Mouse (Mus musculus): ENCODE data around the gene Rps24. TPM values are rescaled to one million over a fixed set of nuclear protein-coding genes. Genes with fewer than 3 reads are reported as not detected.
A peak's percentile ranks its signal among the peaks of the same experiment; 100 is the strongest.

Gene Rps24
- polyA plus RNA-seq, 1 experiment from 2014 or later, result 613 TPM

GRCm38 (mm10) chr14:24508070-24508773 lies 21.3 kb downstream of the Rps24 start:
- ATAC-seq (no peak), DNase-seq (no peak)
- no peak overlapping the region for H3K4me2 ChIP-seq (ENCODE audit: low read depth, low read length)
- no peak overlapping the region for H3K9ac ChIP-seq (replicated peaks)
- no peak overlapping the region for H3K4me3 ChIP-seq (ENCODE audit: low read depth, low read length)
- 23% methylated on average over 18 of the region's 18 CpGs for WGBS (ENCODE audit: insufficient replicate concordance)
- H3K27ac ChIP-seq (ENCODE audit: low read depth), result no peak overlapping the region
- no peaks in the 10 kb centered on the region for H3K4me1 ChIP-seq (ENCODE audit: insufficient read depth)
- peaks cover 3% of the 10 kb centered on the region; the same call in 1 of the 2 replicates for H3K9me3 ChIP-seq (ENCODE audit: low read length)
- H3K36me3 ChIP-seq (replicated peaks; ENCODE audit: insufficient read depth, low read length), result no peaks in the 10 kb centered on the region
- H3K27me3 ChIP-seq (ENCODE audit: insufficient read depth, low read length), result 0 out of 2 replicates have a peak, but pooled peaks cover 3% of the 10 kb centered on the region
- TF ChIP-seq CTCF (IDR thresholded peaks at IDR 0.05; ENCODE audit: low read depth) (no peak), EP300 (IDR thresholded peaks at IDR 0.05; ENCODE audit: low read depth) (no peak)

- H3K9ac ChIP-seq (replicated peaks), result no peak overlapping the region
- H3K9me3 ChIP-seq (ENCODE audit: low read length), result peaks cover 3% of the 10 kb centered on the region; the same call in 1 of the 2 replicates
- WGBS (ENCODE audit: insufficient replicate concordance), result 48% methylated on average over 5 of the region's 5 CpGs
- DNase-seq (no peak), ATAC-seq (no peak)
- H3K4me2 ChIP-seq (ENCODE audit: low read depth, low read length), result no peak overlapping the region
- H3K4me1 ChIP-seq (ENCODE audit: insufficient read depth), result no peaks in the 10 kb centered on the region
- TF ChIP-seq EP300 (IDR thresholded peaks at IDR 0.05; ENCODE audit: low read depth) (no peak), CTCF (IDR thresholded peaks at IDR 0.05; ENCODE audit: low read depth) (no peak)
- H3K27ac ChIP-seq (ENCODE audit: low read depth), result no peak overlapping the region
- H3K4me3 ChIP-seq (ENCODE audit: low read depth, low read length), result no peak overlapping the region
- H3K27me3 ChIP-seq (ENCODE audit: insufficient read depth, low read length), result 0 out of 2 replicates have a peak, but pooled peaks cover 3% of the 10 kb centered on the region
- no peaks in the 10 kb centered on the region for H3K36me3 ChIP-seq (replicated peaks; ENCODE audit: insufficient read depth, low read length)
Measured at GRCm38 (mm10) chr14:24509557-24509956, 22.6 kb downstream of the Rps24 start.

- Histone ChIP-seq H3K9ac (replicated peaks) (no peak overlapping the region), H3K4me3 (ENCODE audit: low read depth, low read length) (no peak overlapping the region), H3K27ac (ENCODE audit: low read depth) (no peak overlapping the region), H3K36me3 (replicated peaks; ENCODE audit: insufficient read depth, low read length) (no peaks in the 10 kb centered on the region), H3K4me2 (ENCODE audit: low read depth, low read length) (no peak overlapping the region), H3K4me1 (ENCODE audit: insufficient read depth) (no peaks in the 10 kb centered on the region), H3K27me3 (ENCODE audit: insufficient read depth, low read length) (0 out of 2 replicates have a peak, but pooled peaks cover 3% of the 10 kb centered on the region), H3K9me3 (ENCODE audit: low read length) (peaks cover 3% of the 10 kb centered on the region; the same call in 1 of the 2 replicates)
- DNase-seq, result no peak
- 93% methylated on average over 1 of the region's 1 CpGs for WGBS (ENCODE audit: insufficient replicate concordance)
- TF ChIP-seq CTCF (IDR thresholded peaks at IDR 0.05; ENCODE audit: low read depth) (peak; percentile 60), EP300 (IDR thresholded peaks at IDR 0.05; ENCODE audit: low read depth) (no peak)
- ATAC-seq, result no peak
Measured at GRCm38 (mm10) chr14:24510218-24510617, 23.3 kb downstream of the Rps24 start.

- Histone ChIP-seq H3K9me3 (ENCODE audit: low read length) (peaks cover 3% of the 10 kb centered on the region; the same call in 1 of the 2 replicates), H3K9ac (replicated peaks) (no peak overlapping the region), H3K4me1 (ENCODE audit: insufficient read depth) (no peaks in the 10 kb centered on the region), H3K27ac (ENCODE audit: low read depth) (no peak overlapping the region), H3K36me3 (replicated peaks; ENCODE audit: insufficient read depth, low read length) (no peaks in the 10 kb centered on the region), H3K4me3 (ENCODE audit: low read depth, low read length) (no peak overlapping the region), H3K27me3 (ENCODE audit: insufficient read depth, low read length) (0 out of 2 replicates have a peak, but pooled peaks cover 3% of the 10 kb centered on the region), H3K4me2 (ENCODE audit: low read depth, low read length) (no peak overlapping the region)
- no peak for DNase-seq
- TF ChIP-seq CTCF (IDR thresholded peaks at IDR 0.05; ENCODE audit: low read depth) (no peak), EP300 (IDR thresholded peaks at IDR 0.05; ENCODE audit: low read depth) (no peak)
- ATAC-seq, result no peak
- 95% methylated on average over 2 of the region's 2 CpGs for WGBS (ENCODE audit: insufficient replicate concordance)
Measured at GRCm38 (mm10) chr14:24510679-24511078, 23.8 kb downstream of the Rps24 start.

GRCm38 (mm10) chr14:24512527-24513161 lies 25.7 kb downstream of the Rps24 start:
- no peaks in the 10 kb centered on the region for H3K4me1 ChIP-seq (ENCODE audit: insufficient read depth)
- H3K4me2 ChIP-seq (ENCODE audit: low read depth, low read length), result no peak overlapping the region
- 0 out of 2 replicates have a peak, but pooled peaks cover 3% of the 10 kb centered on the region for H3K27me3 ChIP-seq (ENCODE audit: insufficient read depth, low read length)
- no peak overlapping the region for H3K27ac ChIP-seq (ENCODE audit: low read depth)
- ATAC-seq (no peak), DNase-seq (no peak)
- no peak overlapping the region for H3K4me3 ChIP-seq (ENCODE audit: low read depth, low read length)
- TF ChIP-seq EP300 (IDR thresholded peaks at IDR 0.05; ENCODE audit: low read depth) (no peak), CTCF (IDR thresholded peaks at IDR 0.05; ENCODE audit: low read depth) (no peak)
- 81% methylated on average over 6 of the region's 6 CpGs for WGBS (ENCODE audit: insufficient replicate concordance)
- no peak overlapping the region for H3K9ac ChIP-seq (replicated peaks)
- H3K36me3 ChIP-seq (replicated peaks; ENCODE audit: insufficient read depth, low read length), result no peaks in the 10 kb centered on the region
- peaks cover 3% of the 10 kb centered on the region; the same call in 1 of the 2 replicates for H3K9me3 ChIP-seq (ENCODE audit: low read length)

- Histone ChIP-seq H3K4me2 (ENCODE audit: low read depth, low read length) (no peak overlapping the region), H3K4me1 (ENCODE audit: insufficient read depth) (no peaks in the 10 kb centered on the region), H3K27me3 (ENCODE audit: insufficient read depth, low read length) (no peaks in the 10 kb centered on the region), H3K9ac (replicated peaks) (no peak overlapping the region), H3K4me3 (ENCODE audit: low read depth, low read length) (no peak overlapping the region), H3K9me3 (ENCODE audit: low read length) (no peaks in the 10 kb centered on the region), H3K36me3 (replicated peaks; ENCODE audit: insufficient read depth, low read length) (no peaks in the 10 kb centered on the region), H3K27ac (ENCODE audit: low read depth) (no peak overlapping the region)
- TF ChIP-seq EP300 (IDR thresholded peaks at IDR 0.05; ENCODE audit: low read depth) (no peak), CTCF (IDR thresholded peaks at IDR 0.05; ENCODE audit: low read depth) (no peak)
- ATAC-seq (no peak), DNase-seq (no peak)
- WGBS (ENCODE audit: insufficient replicate concordance), result 67% methylated on average over 8 of the region's 8 CpGs
Measured at GRCm38 (mm10) chr14:24521597-24521996, 34.7 kb downstream of the Rps24 start.

Data from liver, postnatal 0 days (tissue).